Mouse (Mus musculus) liver, embryonic 11.5 days (tissue): Measurements from ENCODE around the gene Tle3. TPM values are rescaled to one million over a fixed set of nuclear protein-coding genes. Genes with fewer than 3 reads are reported as not detected.

Experiments used
- ATAC-seq: fragments of 200-750 bp; cut with Nextera tagmentation; replicated peaks from 2 replicates; pipeline ENCODE4 v1.8.0; 2017; ENCODE audit warnings: moderate number of reproducible peaks, mild to moderate bottlenecking, moderate TSS enrichment, moderate library complexity; ENCODE audit not compliant: low FRiP score
- DNase-seq: peaks from one replicate; pipeline ENCODE4 v3.0.0-alpha.2; 2017; ENCODE audit warnings: low spot score
- H3K27ac ChIP-seq: fragments of 300-500 bp; sonication (generic); 2 replicates; pipeline ENCODE4 v1.5.1; 2014; ENCODE audit warnings: mild to moderate bottlenecking, low read depth, low read length, control low read depth
- H3K27me3 ChIP-seq: fragments of 300-500 bp; sonication (generic); replicated peaks from 2 replicates; pipeline ENCODE4 v1.6.1; 2014; ENCODE audit warnings: low read length, mixed read lengths; ENCODE audit not compliant: control insufficient read depth, insufficient read depth
- H3K36me3 ChIP-seq: fragments of 300-500 bp; sonication (generic); 2 replicates; pipeline ENCODE4 v1.6.1; 2014; ENCODE audit warnings: mild to moderate bottlenecking, low read length, moderate library complexity, mixed read lengths; ENCODE audit not compliant: control insufficient read depth, insufficient read depth
- H3K4me1 ChIP-seq: fragments of 300-500 bp; sonication (generic); replicated peaks from 2 replicates; pipeline ENCODE4 v1.6.1; 2014; ENCODE audit warnings: low read length, mixed read lengths; ENCODE audit not compliant: control insufficient read depth, insufficient read depth
- H3K4me2 ChIP-seq: fragments of 300-500 bp; sonication (generic); 2 replicates; pipeline ENCODE4 v1.6.1; 2014; ENCODE audit warnings: mild to moderate bottlenecking, control low read depth, moderate library complexity
- H3K4me3 ChIP-seq: fragments of 300-500 bp; sonication (generic); 2 replicates; pipeline ENCODE4 v1.5.1; 2014; ENCODE audit warnings: low read depth, low read length, control low read depth
- H3K9ac ChIP-seq: fragments of 300-500 bp; sonication (generic); 2 replicates; pipeline ENCODE4 v1.6.1; 2014; ENCODE audit warnings: low read depth, low read length, control low read depth
- H3K9me3 ChIP-seq: fragments of 300-500 bp; sonication (generic); 2 replicates; pipeline ENCODE4 v1.6.1; 2016; ENCODE audit warnings: low read length, inconsistent platforms, mixed read lengths; ENCODE audit not compliant: control insufficient read depth
- WGBS: fragments of 180-500 bp; shearing (Covaris S2); extraction: QIAGEN DNeasy Blood & Tissue Kit; methylation state at CpG from one replicate; pipeline ENCODE4 v1.1.7; 2014; 5-methylcytosine and 5-hydroxymethylcytosine counted together
- polyA plus RNA-seq: library from polyadenylated mRNA; unstranded; fragments of >200 nt; fragmentation: Nextera tagmentation; extraction: Ambion mirVana; gene quantifications from 2 replicates; pipeline ENCODE4 v1.2.1, GENCODE M21; 2014

The Tle3 gene
- polyA plus RNA-seq, 1 experiment from 2014 or later: 15.8 TPM

GRCm38 (mm10) chr9:61384646-61385443 lies 12.7 kb downstream of the Tle3 start:
- Histone ChIP-seq H3K9me3 (no peaks in the 10 kb centered on the region), H3K36me3 (peaks cover 4% of the 10 kb centered on the region; the same call in 1 of the 2 replicates), H3K27ac (no peak overlapping the region), H3K27me3 (peaks cover 4% of the 10 kb centered on the region; the same call in 1 of the 2 replicates), H3K9ac (no peak overlapping the region), H3K4me2 (no peak overlapping the region), H3K4me3 (no peak overlapping the region), H3K4me1 (peaks cover 42% of the 10 kb centered on the region)
- 28% methylated on average over 16 of the region's 16 CpGs for WGBS
- no peak for DNase-seq
- ATAC-seq: no peak

GRCm38 (mm10) chr9:61385753-61386152 lies 13.6 kb downstream of the Tle3 start:
- DNase-seq (no peak), ATAC-seq (no peak)
- WGBS: 13% methylated on average over 8 of the region's 8 CpGs
- Histone ChIP-seq H3K4me3 (no peak overlapping the region), H3K4me1 (peaks cover 33% of the 10 kb centered on the region), H3K36me3 (no peaks in the 10 kb centered on the region; the same call in 1 of the 2 replicates), H3K4me2 (no peak overlapping the region), H3K9me3 (no peaks in the 10 kb centered on the region), H3K27me3 (peaks cover 2% of the 10 kb centered on the region; the same call in 1 of the 2 replicates), H3K9ac (no peak overlapping the region), H3K27ac (no peak overlapping the region)

GRCm38 (mm10) chr9:61386314-61386713 lies 14.1 kb downstream of the Tle3 start:
- H3K4me1 ChIP-seq: peaks cover 34% of the 10 kb centered on the region
- no peaks in the 10 kb centered on the region for H3K9me3 ChIP-seq
- peaks cover 2% of the 10 kb centered on the region; the same call in 1 of the 2 replicates for H3K27me3 ChIP-seq
- DNase-seq: no peak
- H3K36me3 ChIP-seq: no peaks in the 10 kb centered on the region; the same call in 1 of the 2 replicates
- no peak overlapping the region for H3K9ac ChIP-seq
- no peak overlapping the region for H3K4me3 ChIP-seq
- H3K4me2 ChIP-seq: no peak overlapping the region
- WGBS: 80% methylated on average over 2 of the region's 2 CpGs
- no peak overlapping the region for H3K27ac ChIP-seq
- no peak for ATAC-seq

GRCm38 (mm10) chr9:61387797-61388196 lies 15.6 kb downstream of the Tle3 start:
- Histone ChIP-seq H3K27ac (no peak overlapping the region), H3K4me1 (peaks cover 33% of the 10 kb centered on the region), H3K27me3 (no peaks in the 10 kb centered on the region; the same call in 1 of the 2 replicates), H3K36me3 (no peaks in the 10 kb centered on the region; the same call in 1 of the 2 replicates), H3K9ac (no peak overlapping the region), H3K4me2 (no peak overlapping the region), H3K4me3 (no peak overlapping the region), H3K9me3 (no peaks in the 10 kb centered on the region)
- DNase-seq (no peak), ATAC-seq (no peak)
- 77% methylated on average over 5 of the region's 5 CpGs for WGBS

GRCm38 (mm10) chr9:61388214-61388613 lies 16.0 kb downstream of the Tle3 start:
- Histone ChIP-seq H3K4me2 (no peak overlapping the region), H3K9ac (no peak overlapping the region), H3K27ac (no peak overlapping the region), H3K4me1 (peaks cover 31% of the 10 kb centered on the region), H3K27me3 (no peaks in the 10 kb centered on the region; the same call in 1 of the 2 replicates), H3K4me3 (no peak overlapping the region), H3K36me3 (no peaks in the 10 kb centered on the region; the same call in 1 of the 2 replicates), H3K9me3 (no peaks in the 10 kb centered on the region)
- no peak for DNase-seq
- 65% methylated on average over 12 of the region's 12 CpGs for WGBS
- ATAC-seq: no peak

GRCm38 (mm10) chr9:61388689-61389403 lies 16.7 kb downstream of the Tle3 start:
- Histone ChIP-seq H3K9me3 (no peaks in the 10 kb centered on the region), H3K4me3 (no peak overlapping the region), H3K9ac (no peak overlapping the region), H3K4me1 (peaks cover 31% of the 10 kb centered on the region), H3K27ac (no peak overlapping the region), H3K27me3 (no peaks in the 10 kb centered on the region; the same call in 1 of the 2 replicates), H3K4me2 (no peak overlapping the region), H3K36me3 (peaks cover 4% of the 10 kb centered on the region; the same call in 1 of the 2 replicates)
- DNase-seq (no peak), ATAC-seq (no peak)
- 61% methylated on average over 14 of the region's 14 CpGs for WGBS

DNA sequence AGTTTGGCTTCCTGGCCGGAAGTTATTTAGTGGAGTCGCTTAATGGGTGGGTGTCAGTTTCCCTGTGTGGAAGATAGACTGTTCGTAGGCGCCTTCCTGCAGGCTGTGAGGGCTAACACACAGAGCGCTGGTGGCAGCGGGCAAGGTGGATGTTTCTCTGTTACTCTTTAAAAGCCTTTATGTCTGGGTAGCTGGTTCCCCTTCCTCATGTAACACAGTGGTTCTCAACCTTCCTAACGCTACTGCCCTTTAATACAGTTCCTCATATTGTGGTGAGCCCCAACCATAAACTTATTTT lies 17.2 kb downstream of the Tle3 start:
- H3K4me1 ChIP-seq: peaks cover 31% of the 10 kb centered on the region
- peaks cover 5% of the 10 kb centered on the region; the same call in 1 of the 2 replicates for H3K36me3 ChIP-seq
- H3K4me3 ChIP-seq: no peak overlapping the region
- H3K27ac ChIP-seq: no peak overlapping the region
- ATAC-seq (no peak), DNase-seq (no peak)
- H3K9ac ChIP-seq: no peak overlapping the region
- H3K4me2 ChIP-seq: no peak overlapping the region
- WGBS: 58% methylated on average over 7 of the region's 7 CpGs
- H3K27me3 ChIP-seq: no peaks in the 10 kb centered on the region; the same call in 1 of the 2 replicates
- no peaks in the 10 kb centered on the region for H3K9me3 ChIP-seq

DNA sequence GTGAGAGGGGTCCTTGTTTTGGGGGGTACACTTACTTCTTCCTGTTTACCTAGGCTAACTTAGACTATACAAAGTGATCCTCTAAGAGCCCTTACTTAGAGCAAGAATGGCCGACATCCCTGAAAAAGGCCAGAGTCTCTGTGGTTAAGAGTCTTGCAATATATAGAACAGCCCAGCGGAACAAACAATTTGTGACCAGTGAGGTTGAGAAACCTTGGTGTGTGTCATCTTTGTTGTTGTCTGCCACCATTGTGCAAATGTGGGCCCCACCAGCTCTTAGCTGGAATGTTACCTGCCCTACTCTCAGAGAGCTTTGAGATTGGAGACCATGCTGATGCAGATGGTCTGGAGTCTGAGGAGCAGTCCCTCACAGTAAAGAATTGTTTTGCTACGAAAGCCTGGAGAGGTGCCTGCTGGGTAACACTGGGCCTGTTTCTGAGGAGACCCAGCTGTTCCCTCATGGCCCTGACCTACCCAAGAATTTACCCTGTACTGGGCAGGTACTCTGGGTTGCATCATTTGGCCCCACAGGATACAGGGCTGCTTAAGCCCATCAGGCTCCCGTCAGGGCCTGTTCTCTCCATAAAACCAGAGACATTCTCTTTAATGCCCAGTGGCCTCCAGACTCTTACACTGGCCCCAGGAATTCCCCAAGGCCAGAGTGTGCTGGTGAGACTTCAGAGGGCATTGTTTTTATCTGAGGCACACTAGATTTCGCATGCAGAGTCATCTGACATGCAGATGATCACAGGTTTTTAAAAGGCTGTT lies 19.6 kb downstream of the Tle3 start:
- Histone ChIP-seq H3K4me3 (no peak overlapping the region), H3K4me2 (no peak overlapping the region), H3K4me1 (peaks cover 22% of the 10 kb centered on the region), H3K36me3 (peaks cover 8% of the 10 kb centered on the region; the same call in 1 of the 2 replicates), H3K9me3 (no peaks in the 10 kb centered on the region), H3K27ac (no peak overlapping the region), H3K27me3 (no peaks in the 10 kb centered on the region; the same call in 1 of the 2 replicates), H3K9ac (no peak overlapping the region)
- DNase-seq: no peak
- 73% methylated on average over 5 of the region's 5 CpGs for WGBS
- no peak for ATAC-seq
